ENCODE assay signal across 32 mouse cellular contexts in the genomic region with DNA sequence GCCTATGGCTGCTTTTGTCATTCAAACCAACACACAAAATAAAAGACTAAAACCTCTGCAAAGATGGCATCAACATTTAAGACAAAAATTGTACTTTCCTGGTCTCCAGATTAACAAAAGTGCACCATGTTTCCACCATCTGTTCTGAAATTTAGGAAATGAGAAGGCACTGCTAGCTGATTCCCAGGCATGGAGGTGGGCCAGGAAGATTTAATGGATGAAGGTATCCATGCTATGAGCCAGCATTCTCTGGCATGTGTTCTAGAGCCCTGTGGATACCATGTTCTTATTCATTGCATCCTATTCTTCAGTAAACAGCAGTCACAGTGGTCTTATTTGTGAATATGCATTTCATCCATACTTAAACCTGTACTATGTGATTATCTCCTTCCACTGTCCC. TPM values are rescaled to one million over a fixed set of nuclear protein-coding genes. Genes with fewer than 3 reads are reported as not detected.
DNase-seq lines count a peak whose midpoint lies in the region; ATAC-seq and TF ChIP-seq lines count a peak whose summit lies in the region.
"Had no signal": no experiment of that assay in that cellular context is flagged by ENCODE, and none has a peak within 500 bp of the region (broad histone marks: within the 10 kb centered on the region; RNA-seq: fewer than 3 reads in every experiment).

No protein-coding gene starts in this region.

- no peak for ATAC-seq in midbrain, embryonic 14.5 days (ENCODE audit: low FRiP score, low TSS enrichment)
- ATAC-seq: forebrain, postnatal 0 days; midbrain, embryonic 16.5 days had no signal

- no peaks in the 10 kb centered on the region for H3K36me3 ChIP-seq in midbrain, embryonic 14.5 days (ENCODE audit: control insufficient read depth, insufficient read depth, low read length)
- H3K36me3 ChIP-seq: forebrain, embryonic 10.5 days; heart, embryonic 15.5 days had no signal

- H3K4me1 ChIP-seq in cerebellum, adult 2 months (ENCODE audit: control insufficient read depth, insufficient read depth, low read length), result no peaks in the 10 kb centered on the region
- no peaks in the 10 kb centered on the region for H3K4me1 ChIP-seq in midbrain, embryonic 14.5 days (ENCODE audit: control insufficient read depth, insufficient read depth, low read length)
- H3K4me1 ChIP-seq: forebrain, embryonic 10.5 days; heart, embryonic 15.5 days had no signal

- no peaks in the 10 kb centered on the region for H3K9me3 ChIP-seq in midbrain, embryonic 14.5 days (ENCODE audit: control insufficient read depth, low read length)
- H3K9me3 ChIP-seq: forebrain, embryonic 10.5 days; heart, embryonic 15.5 days had no signal

- TF ChIP-seq POLR2A in cerebellum, adult 2 months (IDR thresholded peaks at IDR 0.05; ENCODE audit: borderline replicate concordance, insufficient read depth, low read length), result no peak

- H3K9ac ChIP-seq in midbrain, embryonic 14.5 days (replicated peaks; ENCODE audit: low read length), result no peak overlapping the region
- H3K9ac ChIP-seq: forebrain, postnatal 0 days; heart, embryonic 15.5 days; hindbrain, embryonic 14.5 days had no signal

- no peak overlapping the region for H3K27ac ChIP-seq in layer of hippocampus, adult 2 months
- H3K27ac ChIP-seq in cerebellum, adult 2 months (ENCODE audit: insufficient read depth, low read length), result no peak overlapping the region
- no peak overlapping the region for H3K27ac ChIP-seq in midbrain, embryonic 14.5 days (replicated peaks; ENCODE audit: low read depth, low read length)
- H3K27ac ChIP-seq: forebrain, embryonic 10.5 days; heart, embryonic 15.5 days; hindbrain, embryonic 14.5 days; kidney, postnatal 0 days; macrophage had no signal

- intact Hi-C loops in gastrocnemius, postnatal 14 days (cut with DNase I; ENCODE audit: low total_unique reads), result no loop called here

- H3K4me2 ChIP-seq in midbrain, embryonic 14.5 days (ENCODE audit: low read length), result no peak overlapping the region
- H3K4me2 ChIP-seq: heart, embryonic 15.5 days; hindbrain, embryonic 14.5 days had no signal

- TF ChIP-seq CTCF in layer of hippocampus, adult 2 months (conservative IDR thresholded peaks at IDR 0.05), result no peak
- no peak for TF ChIP-seq CTCF in cerebellum, adult 2 months (IDR thresholded peaks at IDR 0.05; ENCODE audit: borderline replicate concordance, insufficient read depth, low read depth, low read length)

- H3K4me3 ChIP-seq in layer of hippocampus, adult 2 months, result no peak overlapping the region
- no peak overlapping the region for H3K4me3 ChIP-seq in cerebellum, adult 2 months (replicated peaks; ENCODE audit: insufficient read depth, low read depth, low read length)
- H3K4me3 ChIP-seq in midbrain, embryonic 14.5 days (replicated peaks; ENCODE audit: low read depth, low read length), result no peak overlapping the region
- H3K4me3 ChIP-seq: forebrain, embryonic 10.5 days; heart, embryonic 15.5 days; myocyte had no signal

- peak; percentile 32 for DNase-seq in cerebellum, adult 11 months
- no peak for DNase-seq in cerebellum, postnatal 4 days (ENCODE audit: low spot score in 2 of 2)
- peak; percentile 21 to 40 for DNase-seq in layer of hippocampus, adult 2 months (ENCODE audit: low spot score in 2 of 2)
- DNase-seq in layer of hippocampus, adult 9-10 months (ENCODE audit: low spot score), result no peak
- peak; percentile 39 to 74 for DNase-seq in cerebellum, adult 2 months
- peak; percentile 36 to 73 for DNase-seq in cerebellum, postnatal 25 days
- DNase-seq in midbrain, embryonic 14.5 days, result no peak
- DNase-seq in gastrocnemius, postnatal 14 days, result no peak
- DNase-seq: adrenal gland, postnatal 25 days; forebrain, postnatal 0 days; gastrocnemius, postnatal 25 days; heart, postnatal 36 days; kidney, adult 2 months had no signal

- H3K27me3 ChIP-seq in cerebellum, adult 2 months (ENCODE audit: control insufficient read depth, insufficient read depth, low read length), result no peaks in the 10 kb centered on the region
- H3K27me3 ChIP-seq in midbrain, embryonic 14.5 days (ENCODE audit: control insufficient read depth, insufficient read depth, low read length), result no peaks in the 10 kb centered on the region
- H3K27me3 ChIP-seq: heart, embryonic 15.5 days had no signal

RNA-seq across cellular contexts. Expression of a gene that starts 6.6 kb away (rescaled TPM):
- not detected for total RNA-seq in layer of hippocampus, adult 2 months (2021)
- not detected in 2 replicates for polyA plus RNA-seq in cerebellum, adult 2 months (2012; rRNA removed)
- polyA plus RNA-seq in midbrain, embryonic 14.5 days (2014; fragmentation: Nextera tagmentation; extraction: Ambion mirVana), result not detected in 2 replicates
- total RNA-seq in gastrocnemius, postnatal 14 days (2021), result not detected
- total RNA-seq: adrenal gland, postnatal 25 days; forebrain, postnatal 0 days; gastrocnemius, postnatal 25 days; heart, postnatal 36 days; left cerebral cortex, adult 8-10 months; liver, adult 2 months had no signal
- polyA plus RNA-seq: embryonic facial prominence, embryonic 11.5 days; forebrain, embryonic 10.5 days; forebrain, postnatal 0 days; heart, embryonic 15.5 days; hindbrain, embryonic 14.5 days; intestine, embryonic 14.5 days; large intestine, adult 2 months; limb, embryonic 11.5 days; liver, embryonic 16.5 days; lung, embryonic 16.5 days; macrophage; midbrain, embryonic 16.5 days; myocyte; neural tube, embryonic 14.5 days; spleen, adult 2 months; testis, adult 2 months; urinary bladder, adult 2 months had no signal

RNA-seq across cellular contexts. Expression of a gene that starts 9.9 kb away (rescaled TPM):
- not detected for total RNA-seq in layer of hippocampus, adult 2 months (2021)
- polyA plus RNA-seq in cerebellum, adult 2 months (2012; rRNA removed), result not detected in 2 replicates
- polyA plus RNA-seq in midbrain, embryonic 14.5 days (2014; fragmentation: Nextera tagmentation; extraction: Ambion mirVana), result not detected in 2 replicates
- total RNA-seq in gastrocnemius, postnatal 14 days (2021), result not detected
- total RNA-seq: adrenal gland, postnatal 25 days; forebrain, postnatal 0 days; gastrocnemius, postnatal 25 days; heart, postnatal 36 days; left cerebral cortex, adult 8-10 months had no signal
- polyA plus RNA-seq: embryonic facial prominence, embryonic 11.5 days; forebrain, embryonic 10.5 days; forebrain, postnatal 0 days; heart, embryonic 15.5 days; hindbrain, embryonic 14.5 days; limb, embryonic 11.5 days; lung, embryonic 16.5 days; macrophage; midbrain, embryonic 16.5 days; neural tube, embryonic 14.5 days; urinary bladder, adult 2 months had no signal

RNA-seq across cellular contexts. Expression of a gene that starts 32.2 kb away (rescaled TPM):
- not detected for total RNA-seq in layer of hippocampus, adult 2 months (2021)
- polyA plus RNA-seq in cerebellum, adult 2 months (2012; rRNA removed), result not detected in 2 replicates
- not detected in 2 replicates for polyA plus RNA-seq in midbrain, embryonic 14.5 days (2014; fragmentation: Nextera tagmentation; extraction: Ambion mirVana)
- total RNA-seq in gastrocnemius, postnatal 14 days (2021), result not detected
- total RNA-seq: adrenal gland, postnatal 25 days; forebrain, postnatal 0 days; gastrocnemius, postnatal 25 days; heart, postnatal 36 days; left cerebral cortex, adult 8-10 months had no signal
- polyA plus RNA-seq: embryonic facial prominence, embryonic 11.5 days; forebrain, embryonic 10.5 days; forebrain, postnatal 0 days; heart, embryonic 15.5 days; hindbrain, embryonic 14.5 days; limb, embryonic 11.5 days; lung, embryonic 16.5 days; macrophage; midbrain, embryonic 16.5 days; myocyte; neural tube, embryonic 14.5 days; testis, adult 2 months; urinary bladder, adult 2 months had no signal

RNA-seq across cellular contexts. Expression of a gene that starts 41.9 kb away (rescaled TPM):
- total RNA-seq in layer of hippocampus, adult 2 months (2021), result under 1 TPM in 1 of 2 experiments, not detected in 1; 0.12 TPM
- 0.13 TPM in 1 of 2 replicates, not detected in the other for polyA plus RNA-seq in cerebellum, adult 2 months (2012; rRNA removed)
- not detected in 2 replicates for polyA plus RNA-seq in midbrain, embryonic 14.5 days (2014; fragmentation: Nextera tagmentation; extraction: Ambion mirVana)
- total RNA-seq in gastrocnemius, postnatal 14 days (2021), result not detected
- total RNA-seq: forebrain, postnatal 0 days; gastrocnemius, postnatal 25 days; heart, postnatal 36 days; left cerebral cortex, adult 8-10 months had no signal
- polyA plus RNA-seq: embryonic facial prominence, embryonic 11.5 days; forebrain, embryonic 10.5 days; forebrain, postnatal 0 days; heart, embryonic 15.5 days; hindbrain, embryonic 14.5 days; intestine, embryonic 14.5 days; kidney, postnatal 0 days; limb, embryonic 11.5 days; liver, embryonic 16.5 days; lung, embryonic 16.5 days; macrophage; midbrain, embryonic 16.5 days; myocyte; neural tube, embryonic 14.5 days had no signal

RNA-seq across cellular contexts. Expression of a gene that starts 55.4 kb away (rescaled TPM):
- total RNA-seq in layer of hippocampus, adult 2 months (2021), result under 1 TPM; 0.17 to 0.26 TPM
- polyA plus RNA-seq in cerebellum, adult 2 months (2012; rRNA removed), result 0.10 and 0.13 TPM in 2 replicates
- polyA plus RNA-seq in midbrain, embryonic 14.5 days (2014; fragmentation: Nextera tagmentation; extraction: Ambion mirVana), result 0.07 TPM in 1 of 2 replicates, not detected in the other
- not detected for total RNA-seq in gastrocnemius, postnatal 14 days (2021)
- total RNA-seq: forebrain, postnatal 0 days; gastrocnemius, postnatal 25 days; heart, postnatal 36 days had no signal
- polyA plus RNA-seq: embryonic facial prominence, embryonic 11.5 days; forebrain, embryonic 10.5 days; heart, embryonic 15.5 days; hindbrain, embryonic 14.5 days; intestine, embryonic 14.5 days; limb, embryonic 11.5 days; lung, embryonic 16.5 days; macrophage; midbrain, embryonic 16.5 days; myocyte; neural tube, embryonic 14.5 days; urinary bladder, adult 2 months had no signal

Comparison
In these comparisons a context has a peak if more than half of its experiments do, and no peak if none do; other contexts are left out.
1. DNase-seq: peak in cerebellum, adult 11 months (single experiment), layer of hippocampus, adult 2 months (2 of 2), cerebellum, adult 2 months (2 of 2) and cerebellum, postnatal 25 days (2 of 2); none in cerebellum, postnatal 4 days (0 of 2), layer of hippocampus, adult 9-10 months (single experiment), midbrain, embryonic 14.5 days (single experiment) and gastrocnemius, postnatal 14 days (single experiment).